Mouse (Mus musculus): Measurements from ENCODE around the gene Tgfb2. TPM values are rescaled to one million over a fixed set of nuclear protein-coding genes. Genes with fewer than 3 reads are reported as not detected.

Tgfb2 gene
- total and polyA plus RNA-seq, 3 experiments: 0.02 to 0.33 (median 0.30) TPM

GRCm38 (mm10) chr1:186703980-186704701 lies 1.6 kb downstream of the Tgfb2 start:
- H3K36me3 ChIP-seq (replicated peaks): peaks cover 13% of the 10 kb centered on the region
- H3K9me3 ChIP-seq (replicated peaks): peaks cover 21% of the 10 kb centered on the region
- TF ChIP-seq TAL1 (conservative IDR thresholded peaks at IDR 0.05; ENCODE audit: low read depth, low read length) (no peak), CTCF (IDR thresholded peaks at IDR 0.05; ENCODE audit: low read depth, low read length) (no peak), GATA2 (IDR thresholded peaks at IDR 0.05; ENCODE audit: borderline replicate concordance, low read depth, low read length) (no peak), POLR2AphosphoS5 (IDR thresholded peaks at IDR 0.05; ENCODE audit: insufficient replicate concordance, low read depth, low read length) (no peak), GATA1 (IDR thresholded peaks at IDR 0.05; ENCODE audit: borderline replicate concordance, low read length) (no peak)
- DNase-seq (ENCODE audit: low spot score): no peak
- no peak overlapping the region for H3K4me3 ChIP-seq (ENCODE audit: low read depth, low read length)
- no peaks in the 10 kb centered on the region for H3K4me1 ChIP-seq (ENCODE audit: insufficient read depth, low read depth, low read length)
- ATAC-seq (ENCODE audit: extremely low read depth, insufficient number of reproducible peaks, low FRiP score, poor library complexity, severe bottlenecking): no peak
- no peaks in the 10 kb centered on the region for H3K27me3 ChIP-seq (ENCODE audit: insufficient read depth, low read length)

- DNase-seq (ENCODE audit: low spot score) (no peak), ATAC-seq (ENCODE audit: extremely low read depth, insufficient number of reproducible peaks, low FRiP score, poor library complexity, severe bottlenecking) (no peak)
- TF ChIP-seq GATA2 (IDR thresholded peaks at IDR 0.05; ENCODE audit: borderline replicate concordance, low read depth, low read length) (no peak), POLR2AphosphoS5 (IDR thresholded peaks at IDR 0.05; ENCODE audit: insufficient replicate concordance, low read depth, low read length) (no peak), CTCF (IDR thresholded peaks at IDR 0.05; ENCODE audit: low read depth, low read length) (no peak), GATA1 (IDR thresholded peaks at IDR 0.05; ENCODE audit: borderline replicate concordance, low read length) (no peak), TAL1 (conservative IDR thresholded peaks at IDR 0.05; ENCODE audit: low read depth, low read length) (no peak)
- Histone ChIP-seq H3K36me3 (replicated peaks) (peaks cover 13% of the 10 kb centered on the region), H3K27me3 (ENCODE audit: insufficient read depth, low read length) (no peaks in the 10 kb centered on the region), H3K9me3 (replicated peaks) (peaks cover 21% of the 10 kb centered on the region), H3K4me1 (ENCODE audit: insufficient read depth, low read depth, low read length) (no peaks in the 10 kb centered on the region), H3K4me3 (ENCODE audit: low read depth, low read length) (no peak overlapping the region)
Measured at GRCm38 (mm10) chr1:186703256-186703979, 2.4 kb downstream of the Tgfb2 start.

GRCm38 (mm10) chr1:186702391-186703255 lies 3.2 kb downstream of the Tgfb2 start:
- ATAC-seq (ENCODE audit: extremely low read depth, insufficient number of reproducible peaks, low FRiP score, poor library complexity, severe bottlenecking) (no peak), DNase-seq (ENCODE audit: low spot score) (no peak)
- H3K27me3 ChIP-seq (ENCODE audit: insufficient read depth, low read length): no peaks in the 10 kb centered on the region
- H3K36me3 ChIP-seq (replicated peaks): peaks cover 8% of the 10 kb centered on the region
- H3K4me1 ChIP-seq (ENCODE audit: insufficient read depth, low read depth, low read length): no peaks in the 10 kb centered on the region
- no peak overlapping the region for H3K4me3 ChIP-seq (ENCODE audit: low read depth, low read length)
- peaks cover 23% of the 10 kb centered on the region for H3K9me3 ChIP-seq (replicated peaks)
- TF ChIP-seq POLR2AphosphoS5 (IDR thresholded peaks at IDR 0.05; ENCODE audit: insufficient replicate concordance, low read depth, low read length) (no peak), GATA2 (IDR thresholded peaks at IDR 0.05; ENCODE audit: borderline replicate concordance, low read depth, low read length) (no peak), CTCF (IDR thresholded peaks at IDR 0.05; ENCODE audit: low read depth, low read length) (no peak), TAL1 (conservative IDR thresholded peaks at IDR 0.05; ENCODE audit: low read depth, low read length) (no peak), GATA1 (IDR thresholded peaks at IDR 0.05; ENCODE audit: borderline replicate concordance, low read length) (no peak)

GRCm38 (mm10) chr1:186701206-186701905 lies 4.4 kb downstream of the Tgfb2 start:
- ATAC-seq (ENCODE audit: extremely low read depth, insufficient number of reproducible peaks, low FRiP score, poor library complexity, severe bottlenecking) (no peak), DNase-seq (ENCODE audit: low spot score) (no peak)
- TF ChIP-seq GATA2 (IDR thresholded peaks at IDR 0.05; ENCODE audit: borderline replicate concordance, low read depth, low read length) (no peak), CTCF (IDR thresholded peaks at IDR 0.05; ENCODE audit: low read depth, low read length) (no peak), POLR2AphosphoS5 (IDR thresholded peaks at IDR 0.05; ENCODE audit: insufficient replicate concordance, low read depth, low read length) (no peak), TAL1 (conservative IDR thresholded peaks at IDR 0.05; ENCODE audit: low read depth, low read length) (no peak)

GRCm38 (mm10) chr1:186700496-186700895 lies 5.3 kb downstream of the Tgfb2 start:
- Histone ChIP-seq H3K36me3 (replicated peaks) (peaks cover 5% of the 10 kb centered on the region), H3K9me3 (replicated peaks) (peaks cover 20% of the 10 kb centered on the region), H3K4me1 (ENCODE audit: insufficient read depth, low read depth, low read length) (no peaks in the 10 kb centered on the region), H3K4me3 (ENCODE audit: low read depth, low read length) (no peak overlapping the region), H3K27me3 (ENCODE audit: insufficient read depth, low read length) (no peaks in the 10 kb centered on the region)
- TF ChIP-seq GATA2 (IDR thresholded peaks at IDR 0.05; ENCODE audit: borderline replicate concordance, low read depth, low read length): no peak
- no peak for TF ChIP-seq POLR2AphosphoS5 (IDR thresholded peaks at IDR 0.05; ENCODE audit: insufficient replicate concordance, low read depth, low read length)
- no peak for TF ChIP-seq TAL1 (conservative IDR thresholded peaks at IDR 0.05; ENCODE audit: low read depth, low read length)
- TF ChIP-seq CTCF (IDR thresholded peaks at IDR 0.05; ENCODE audit: low read depth, low read length): no peak
- no peak for TF ChIP-seq GATA1 (IDR thresholded peaks at IDR 0.05; ENCODE audit: borderline replicate concordance, low read length)
- ATAC-seq (ENCODE audit: extremely low read depth, insufficient number of reproducible peaks, low FRiP score, poor library complexity, severe bottlenecking): no peak
- DNase-seq (ENCODE audit: low spot score): no peak

More at GRCm38 (mm10) chr1:186701206-186701905, 4.4 kb downstream of the Tgfb2 start:
- H3K9me3 ChIP-seq (replicated peaks): peaks cover 24% of the 10 kb centered on the region
- no peaks in the 10 kb centered on the region for H3K4me1 ChIP-seq (ENCODE audit: insufficient read depth, low read depth, low read length)
- no peak overlapping the region for H3K4me3 ChIP-seq (ENCODE audit: low read depth, low read length)
- peaks cover 6% of the 10 kb centered on the region for H3K36me3 ChIP-seq (replicated peaks)
- H3K27me3 ChIP-seq (ENCODE audit: insufficient read depth, low read length): no peaks in the 10 kb centered on the region
